Mouse (Mus musculus) spleen, adult 2 months (tissue): Measurements from ENCODE around the gene Col6a2.

Source experiments
- CTCF ChIP-seq: fragments of 200-500 bp; IDR thresholded peaks from 2 replicates; pipeline ENCODE4 v1.5.1; 2011; ENCODE audit warnings: mild to moderate bottlenecking, inconsistent platforms; ENCODE audit not compliant: insufficient read depth, insufficient read length, insufficient replicate concordance; ENCODE audit errors: extremely low read depth
- POLR2A ChIP-seq: fragments of 200-500 bp; IDR thresholded peaks from 2 replicates; pipeline ENCODE4 v1.6.1; 2011; ENCODE audit warnings: low read depth, low read length, inconsistent platforms

DNA sequence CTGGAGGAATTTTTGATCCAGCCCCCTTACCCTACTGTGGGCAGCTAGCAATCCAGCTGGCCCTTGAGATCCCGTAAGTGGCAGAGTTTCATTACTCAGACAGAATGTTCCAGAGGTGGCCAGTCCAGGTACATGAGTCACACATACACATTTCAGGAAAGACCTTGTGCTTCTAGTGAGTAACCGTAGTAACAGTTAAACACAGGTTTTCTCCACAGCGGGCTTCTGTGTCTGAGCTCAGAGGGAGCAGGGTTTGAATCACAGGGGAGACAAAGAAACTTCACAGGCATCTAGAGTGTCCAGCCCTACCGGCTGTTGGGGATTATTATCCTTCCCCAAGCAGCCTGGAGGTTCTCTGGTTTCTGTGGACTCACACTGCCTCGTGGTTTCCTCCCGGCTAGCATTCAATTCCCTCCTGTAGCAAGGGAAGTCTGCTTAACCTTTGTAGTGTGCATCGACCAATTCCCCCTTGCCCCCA, 10.7 kb upstream of the Col6a2 start:
- TF ChIP-seq CTCF (no peak), POLR2A (no peak)
